Mouse (Mus musculus) liver, embryonic 16.5 days (tissue): Measurements from ENCODE around the gene Cldn10. TPM values are rescaled to one million over a fixed set of nuclear protein-coding genes. Genes with fewer than 3 reads are reported as not detected.

Experiments used
- ATAC-seq: fragments of 200-750 bp; cut with Nextera tagmentation; 2 replicates; pipeline ENCODE4 v1.8.0; 2017; ENCODE audit warnings: low read depth, mild to moderate bottlenecking, moderate number of reproducible peaks, moderate library complexity
- H3K27ac ChIP-seq: fragments of 300-500 bp; sonication (generic); 2 replicates; pipeline ENCODE4 v1.5.1; 2014; ENCODE audit warnings: mild to moderate bottlenecking, low read length
- H3K27me3 ChIP-seq: fragments of 300-500 bp; sonication (generic); 2 replicates; pipeline ENCODE4 v1.6.1; 2014; ENCODE audit warnings: low read depth, low read length, mixed read lengths; ENCODE audit not compliant: control insufficient read depth, insufficient read depth
- H3K36me3 ChIP-seq: fragments of 300-500 bp; sonication (generic); 2 replicates; pipeline ENCODE4 v1.6.1; 2014; ENCODE audit warnings: mild to moderate bottlenecking; ENCODE audit not compliant: control insufficient read depth, insufficient read depth
- H3K4me1 ChIP-seq: fragments of 300-500 bp; sonication (generic); 2 replicates; pipeline ENCODE4 v1.6.1; 2014; ENCODE audit warnings: low read depth, low read length, mixed read lengths; ENCODE audit not compliant: control insufficient read depth
- H3K4me2 ChIP-seq: fragments of 300-500 bp; sonication (generic); 2 replicates; pipeline ENCODE4 v1.6.1; 2014; ENCODE audit warnings: low read depth, low read length, mixed read lengths
- H3K4me3 ChIP-seq: fragments of 300-500 bp; sonication (generic); 2 replicates; pipeline ENCODE4 v1.5.1; 2014; ENCODE audit warnings: low read depth, mild to moderate bottlenecking, low read length
- H3K9ac ChIP-seq: fragments of 300-500 bp; sonication (generic); 2 replicates; pipeline ENCODE4 v1.6.1; 2014; ENCODE audit warnings: low read depth, low read length
- H3K9me3 ChIP-seq: fragments of 300-500 bp; sonication (generic); replicated peaks from 2 replicates; pipeline ENCODE4 v1.6.1; 2016; ENCODE audit warnings: low read length; ENCODE audit not compliant: control insufficient read depth
- WGBS: fragments of 180-500 bp; shearing (Covaris S2); extraction: QIAGEN DNeasy Blood & Tissue Kit; methylation state at CpG from one replicate; pipeline ENCODE4 v1.1.7; 2014; ENCODE audit not compliant: insufficient replicate concordance; 5-methylcytosine and 5-hydroxymethylcytosine counted together
- polyA plus RNA-seq: library from polyadenylated mRNA; unstranded; fragments of >200 nt; fragmentation: Nextera tagmentation; extraction: Ambion mirVana; gene quantifications from 2 replicates; pipeline ENCODE4 v1.2.1, GENCODE M21; 2015

Cldn10 gene
- polyA plus RNA-seq, 1 experiment from 2014 or later: 1.3 TPM

DNA sequence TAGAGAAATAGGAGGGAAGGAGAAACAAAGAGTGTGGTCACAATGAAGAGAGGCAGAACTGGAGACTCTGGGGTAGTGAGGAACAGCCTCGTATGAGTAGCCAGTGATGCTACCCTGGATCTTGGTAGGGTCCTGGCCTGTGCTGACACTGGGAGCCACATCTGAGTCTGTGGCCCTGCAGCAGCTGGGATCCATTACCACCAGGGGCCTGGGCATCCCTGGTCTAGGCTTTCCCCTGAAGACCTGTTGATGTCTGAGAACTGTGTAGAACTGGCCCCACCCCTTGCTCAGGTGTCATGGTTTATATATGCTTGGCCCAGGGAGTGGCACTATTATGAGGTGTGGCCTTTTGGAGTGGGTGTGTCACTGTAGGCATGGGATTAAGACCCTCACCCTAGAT is 12.2 kb upstream of the Cldn10 start:
- ATAC-seq: 0 out of 2 replicates have a peak, but pooled peaks have one; percentile 8
- H3K4me2 ChIP-seq: no peak overlapping the region

DNA sequence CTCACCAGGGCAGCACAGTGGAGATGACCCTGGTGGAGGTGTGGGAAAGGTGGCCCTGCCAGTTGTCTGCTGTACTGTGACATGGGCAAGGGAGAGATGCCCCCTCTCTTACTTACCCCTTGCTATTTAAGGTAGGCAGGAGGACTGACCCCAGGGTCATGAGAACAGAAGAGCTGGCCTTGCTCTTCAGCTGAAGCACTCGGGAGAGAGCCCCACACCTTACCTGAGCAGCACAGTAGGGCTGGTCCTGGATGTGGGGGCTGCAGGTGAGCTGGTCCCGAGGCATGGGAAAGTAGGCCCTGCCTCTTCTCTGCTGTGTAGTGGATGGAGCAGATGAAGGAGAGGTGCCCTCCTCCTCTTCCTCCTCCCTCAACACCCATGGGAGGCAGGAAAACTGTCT is 11.3 kb upstream of the Cldn10 start:
- no peak overlapping the region for H3K9ac ChIP-seq
- H3K9me3 ChIP-seq: no peaks in the 10 kb centered on the region
- ATAC-seq: no peak
- 66% methylated on average over 2 of the region's 2 CpGs for WGBS
- no peak overlapping the region for H3K27ac ChIP-seq
- H3K4me2 ChIP-seq: no peak overlapping the region
- no peaks in the 10 kb centered on the region; the same call in 1 of the 2 replicates for H3K4me1 ChIP-seq
- no peak overlapping the region for H3K4me3 ChIP-seq
- H3K27me3 ChIP-seq: no peaks in the 10 kb centered on the region
- H3K36me3 ChIP-seq: no peaks in the 10 kb centered on the region

More for the DNA sequence above, 12.2 kb upstream of the Cldn10 start:
- no peak overlapping the region for H3K9ac ChIP-seq
- H3K4me3 ChIP-seq: no peak overlapping the region
- H3K9me3 ChIP-seq: no peaks in the 10 kb centered on the region
- no peaks in the 10 kb centered on the region for H3K36me3 ChIP-seq
- no peaks in the 10 kb centered on the region; the same call in 1 of the 2 replicates for H3K4me1 ChIP-seq
- no peak overlapping the region for H3K27ac ChIP-seq
- no peaks in the 10 kb centered on the region for H3K27me3 ChIP-seq
- 65% methylated on average over 1 of the region's 1 CpGs for WGBS

DNA sequence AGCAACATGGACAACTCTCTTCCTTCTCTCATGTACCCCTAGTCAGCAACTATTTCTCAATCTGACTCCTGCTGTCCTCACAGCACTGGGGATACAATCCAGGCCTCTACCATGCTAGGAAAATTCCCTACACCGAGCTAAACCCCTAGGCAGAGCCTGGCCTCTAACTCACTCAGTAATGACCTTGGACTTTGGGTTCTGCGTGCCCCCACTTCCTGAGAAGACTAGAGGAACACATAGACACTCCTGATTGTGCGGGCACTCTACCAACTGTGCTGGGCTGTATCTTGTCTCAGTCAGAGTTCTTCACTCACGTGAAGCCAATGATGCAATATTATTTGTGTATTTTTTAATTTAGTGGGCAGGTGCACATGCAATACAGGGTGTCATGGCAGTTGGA is 10.2 kb upstream of the Cldn10 start:
- 66% methylated on average over 4 of the region's 4 CpGs for WGBS

DNA sequence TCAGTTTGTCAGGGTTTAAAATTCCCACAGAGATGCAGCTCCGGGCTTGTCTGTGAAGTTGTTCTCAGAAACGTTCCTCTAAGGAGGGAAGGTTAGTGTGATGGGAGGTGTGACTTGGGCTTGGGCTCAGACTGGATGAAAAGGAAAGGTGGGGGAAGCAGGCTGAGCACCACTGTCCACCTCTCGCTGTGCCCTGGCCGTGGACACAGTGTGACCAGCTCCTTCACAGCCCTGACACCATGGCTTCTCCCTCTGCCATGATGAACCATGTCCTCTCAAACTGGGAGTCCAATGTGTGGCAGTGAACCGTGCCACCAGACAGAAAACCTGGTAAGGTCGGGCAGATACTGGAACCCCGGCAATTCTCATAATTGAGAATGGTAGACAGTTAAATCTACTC is 6.1 kb upstream of the Cldn10 start:
- Histone ChIP-seq H3K4me2 (no peak overlapping the region), H3K9ac (no peak overlapping the region), H3K27me3 (no peaks in the 10 kb centered on the region), H3K4me3 (no peak overlapping the region), H3K4me1 (peaks cover 5% of the 10 kb centered on the region), H3K9me3 (no peaks in the 10 kb centered on the region), H3K36me3 (no peaks in the 10 kb centered on the region), H3K27ac (no peak overlapping the region)
- no peak for ATAC-seq
- WGBS: 64% methylated on average over 7 of the region's 7 CpGs

More for the DNA sequence above, 10.2 kb upstream of the Cldn10 start:
- H3K27ac ChIP-seq: no peak overlapping the region
- no peak overlapping the region for H3K4me3 ChIP-seq
- H3K9ac ChIP-seq: no peak overlapping the region
- no peaks in the 10 kb centered on the region for H3K36me3 ChIP-seq
- no peaks in the 10 kb centered on the region for H3K9me3 ChIP-seq
- no peak for ATAC-seq
- H3K27me3 ChIP-seq: no peaks in the 10 kb centered on the region
- H3K4me1 ChIP-seq: peaks cover 2% of the 10 kb centered on the region
- no peak overlapping the region for H3K4me2 ChIP-seq

DNA sequence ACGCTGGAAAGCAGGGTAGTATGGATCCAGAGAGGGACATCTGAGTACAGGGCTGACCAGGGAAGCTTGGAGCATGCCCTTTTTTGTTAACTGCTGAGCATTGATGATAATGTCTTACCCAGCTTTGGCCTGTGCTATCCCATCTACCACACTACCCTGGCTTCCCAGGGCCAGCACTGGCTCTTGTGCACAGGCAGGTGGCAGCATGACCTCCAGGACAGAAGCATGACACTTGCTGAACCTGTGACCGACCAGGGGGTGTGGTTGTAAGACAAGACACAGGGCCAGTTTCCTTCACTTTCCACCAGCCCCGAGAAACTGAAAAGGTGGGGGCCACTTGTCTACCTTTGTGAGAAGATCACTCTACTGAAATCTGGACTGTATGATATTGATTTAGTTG is 5.5 kb upstream of the Cldn10 start:
- Histone ChIP-seq H3K4me3 (no peak overlapping the region), H3K4me2 (no peak overlapping the region), H3K9ac (no peak overlapping the region), H3K36me3 (no peaks in the 10 kb centered on the region), H3K27ac (no peak overlapping the region), H3K9me3 (no peaks in the 10 kb centered on the region), H3K27me3 (no peaks in the 10 kb centered on the region), H3K4me1 (peaks cover 5% of the 10 kb centered on the region)
- ATAC-seq: peak; percentile 85
- 22% methylated on average over 3 of the region's 3 CpGs for WGBS

DNA sequence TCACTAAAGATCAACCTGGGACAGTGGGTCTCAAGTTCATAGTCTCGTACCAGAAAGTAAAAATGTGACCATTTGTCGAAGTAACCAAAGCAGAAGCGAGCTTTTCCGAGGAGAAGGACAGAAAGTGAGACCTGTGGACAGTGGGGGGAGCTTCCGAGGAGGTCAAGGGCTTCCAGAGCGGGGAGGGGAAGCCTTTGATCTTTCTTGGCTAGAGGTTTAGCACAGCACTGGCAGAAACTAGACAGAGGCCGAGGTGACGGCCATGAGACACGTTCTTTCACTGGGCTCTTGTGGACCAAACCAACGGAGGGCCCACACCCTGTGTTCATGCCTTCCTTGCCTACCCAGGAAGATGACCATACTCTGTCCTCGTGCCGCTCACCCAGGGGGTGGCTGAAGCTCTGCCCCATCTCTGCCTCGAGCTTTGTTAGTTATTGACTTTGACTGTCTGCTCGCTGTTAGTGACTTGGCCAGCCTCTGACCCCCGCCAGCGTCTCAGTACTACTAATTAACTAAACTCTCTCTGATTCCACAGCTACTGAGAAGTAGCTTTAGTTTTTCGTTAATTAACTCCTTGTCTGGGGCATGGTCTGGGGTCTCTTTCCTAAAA is 4.3 kb upstream of the Cldn10 start:
- Histone ChIP-seq H3K27ac (no peak overlapping the region), H3K27me3 (no peaks in the 10 kb centered on the region), H3K4me2 (no peak overlapping the region), H3K4me1 (peaks cover 5% of the 10 kb centered on the region; the same call in 1 of the 2 replicates), H3K9ac (no peak overlapping the region), H3K9me3 (no peaks in the 10 kb centered on the region), H3K36me3 (no peaks in the 10 kb centered on the region), H3K4me3 (no peak overlapping the region)
- 70% methylated on average over 17 of the region's 17 CpGs for WGBS
- ATAC-seq: no peak

DNA sequence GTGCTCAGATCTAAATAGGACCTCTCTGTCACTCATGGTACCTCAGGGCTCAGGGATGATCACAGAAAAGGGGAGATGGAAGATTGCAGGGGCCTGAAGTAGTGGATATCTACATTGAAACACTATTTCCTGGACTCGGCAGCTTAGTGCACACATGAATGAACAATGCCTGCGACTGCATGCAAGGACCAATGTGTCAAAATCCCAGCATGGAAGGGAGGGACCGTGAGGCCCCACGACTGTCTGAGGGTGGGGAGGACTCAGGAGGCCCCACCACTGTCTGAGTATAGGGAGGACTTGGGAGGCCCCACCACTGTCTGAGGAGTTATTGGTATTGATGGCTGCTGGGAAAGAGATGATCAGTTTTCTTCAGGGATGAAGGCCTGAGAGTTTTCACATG is 2.5 kb downstream of the Cldn10 start:
- ATAC-seq: peak; percentile 33

DNA sequence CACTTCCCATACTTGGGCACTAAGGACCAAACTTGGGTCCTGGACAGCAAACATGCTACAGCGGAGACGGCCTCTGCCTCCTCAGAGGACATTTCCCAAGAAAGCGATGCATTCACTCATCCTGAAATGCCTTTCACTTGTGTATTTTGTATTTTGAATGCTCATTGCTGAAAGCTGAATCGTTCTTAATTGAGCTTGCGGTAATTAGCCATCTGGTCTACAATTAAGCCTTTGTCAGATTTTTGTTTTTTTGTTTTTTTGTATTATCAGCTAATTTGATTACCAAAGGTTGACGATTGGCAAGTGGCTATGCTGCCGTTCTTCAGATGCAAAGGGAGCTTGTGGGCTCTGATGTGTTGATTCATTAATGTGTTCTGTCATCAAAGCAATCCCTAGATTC is 5.2 kb downstream of the Cldn10 start:
- no peak for ATAC-seq
- Histone ChIP-seq H3K9me3 (no peaks in the 10 kb centered on the region), H3K4me2 (no peak overlapping the region), H3K4me1 (peaks cover 50% of the 10 kb centered on the region), H3K36me3 (no peaks in the 10 kb centered on the region), H3K9ac (no peak overlapping the region), H3K27me3 (no peaks in the 10 kb centered on the region), H3K4me3 (no peak overlapping the region), H3K27ac (no peak overlapping the region)
- 90% methylated on average over 7 of the region's 7 CpGs for WGBS

More for the DNA sequence above, 2.5 kb downstream of the Cldn10 start:
- Histone ChIP-seq H3K4me3 (no peak overlapping the region), H3K4me1 (peaks cover 26% of the 10 kb centered on the region), H3K4me2 (no peak overlapping the region), H3K9me3 (no peaks in the 10 kb centered on the region), H3K36me3 (no peaks in the 10 kb centered on the region), H3K27ac (no peak overlapping the region), H3K27me3 (no peaks in the 10 kb centered on the region), H3K9ac (no peak overlapping the region)
- 25% methylated on average over 4 of the region's 4 CpGs for WGBS

DNA sequence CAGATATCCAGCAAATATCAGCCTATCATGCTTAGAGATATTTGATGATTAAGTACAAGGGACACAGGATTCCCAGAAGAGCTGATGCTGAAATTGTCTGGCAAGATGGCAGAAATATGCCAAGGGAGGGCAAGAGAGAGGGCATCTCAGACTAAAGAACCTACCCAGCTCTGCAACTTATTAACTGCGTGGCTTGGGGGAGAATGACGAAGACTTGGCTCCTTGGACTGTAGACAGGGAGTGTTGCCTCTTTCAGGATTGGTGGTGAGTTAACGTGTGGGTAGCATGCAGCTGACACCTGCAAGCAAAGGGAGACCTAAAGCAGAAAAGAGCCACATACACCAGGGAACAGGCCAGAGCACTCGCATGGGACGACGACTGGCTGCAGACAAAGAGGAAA is 5.7 kb downstream of the Cldn10 start:
- Histone ChIP-seq H3K4me3 (no peak overlapping the region), H3K4me1 (peaks cover 54% of the 10 kb centered on the region), H3K9ac (no peak overlapping the region), H3K36me3 (no peaks in the 10 kb centered on the region), H3K4me2 (no peak overlapping the region), H3K9me3 (no peaks in the 10 kb centered on the region), H3K27ac (peak overlapping the region; percentile 100), H3K27me3 (no peaks in the 10 kb centered on the region)
- WGBS: 83% methylated on average over 6 of the region's 6 CpGs
- ATAC-seq: no peak
